Mouse (Mus musculus) liver, embryonic 16.5 days (tissue): ENCODE results near the gene Rnase2b. TPM values are rescaled to one million over a fixed set of nuclear protein-coding genes. Genes with fewer than 3 reads are reported as not detected.
"Not testable (repeated sequence)": the region's sequence is repeated elsewhere in the genome, so short reads cannot be mapped to it uniquely, and the experiment has no call there.

Source experiments
- ATAC-seq: fragments of 200-750 bp; cut with Nextera tagmentation; 2 replicates; pipeline ENCODE4 v1.8.0; 2017; ENCODE audit warnings: low read depth, mild to moderate bottlenecking, moderate number of reproducible peaks, moderate library complexity
- H3K27ac ChIP-seq: fragments of 300-500 bp; sonication (generic); 2 replicates; pipeline ENCODE4 v1.5.1; 2014; ENCODE audit warnings: mild to moderate bottlenecking, low read length
- H3K27me3 ChIP-seq: fragments of 300-500 bp; sonication (generic); 2 replicates; pipeline ENCODE4 v1.6.1; 2014; ENCODE audit warnings: low read depth, low read length, mixed read lengths; ENCODE audit not compliant: control insufficient read depth, insufficient read depth
- H3K36me3 ChIP-seq: fragments of 300-500 bp; sonication (generic); 2 replicates; pipeline ENCODE4 v1.6.1; 2014; ENCODE audit warnings: mild to moderate bottlenecking; ENCODE audit not compliant: control insufficient read depth, insufficient read depth
- H3K4me1 ChIP-seq: fragments of 300-500 bp; sonication (generic); 2 replicates; pipeline ENCODE4 v1.6.1; 2014; ENCODE audit warnings: low read depth, low read length, mixed read lengths; ENCODE audit not compliant: control insufficient read depth
- H3K4me2 ChIP-seq: fragments of 300-500 bp; sonication (generic); 2 replicates; pipeline ENCODE4 v1.6.1; 2014; ENCODE audit warnings: low read depth, low read length, mixed read lengths
- H3K4me3 ChIP-seq: fragments of 300-500 bp; sonication (generic); 2 replicates; pipeline ENCODE4 v1.5.1; 2014; ENCODE audit warnings: low read depth, mild to moderate bottlenecking, low read length
- H3K9ac ChIP-seq: fragments of 300-500 bp; sonication (generic); 2 replicates; pipeline ENCODE4 v1.6.1; 2014; ENCODE audit warnings: low read depth, low read length
- H3K9me3 ChIP-seq: fragments of 300-500 bp; sonication (generic); replicated peaks from 2 replicates; pipeline ENCODE4 v1.6.1; 2016; ENCODE audit warnings: low read length; ENCODE audit not compliant: control insufficient read depth
- WGBS: fragments of 180-500 bp; shearing (Covaris S2); extraction: QIAGEN DNeasy Blood & Tissue Kit; methylation state at CpG from one replicate; pipeline ENCODE4 v1.1.7; 2014; ENCODE audit not compliant: insufficient replicate concordance; 5-methylcytosine and 5-hydroxymethylcytosine counted together
- polyA plus RNA-seq: library from polyadenylated mRNA; unstranded; fragments of >200 nt; fragmentation: Nextera tagmentation; extraction: Ambion mirVana; gene quantifications from 2 replicates; pipeline ENCODE4 v1.2.1, GENCODE M21; 2015

Gene Rnase2b
- polyA plus RNA-seq, 1 experiment from 2014 or later = not detected

DNA sequence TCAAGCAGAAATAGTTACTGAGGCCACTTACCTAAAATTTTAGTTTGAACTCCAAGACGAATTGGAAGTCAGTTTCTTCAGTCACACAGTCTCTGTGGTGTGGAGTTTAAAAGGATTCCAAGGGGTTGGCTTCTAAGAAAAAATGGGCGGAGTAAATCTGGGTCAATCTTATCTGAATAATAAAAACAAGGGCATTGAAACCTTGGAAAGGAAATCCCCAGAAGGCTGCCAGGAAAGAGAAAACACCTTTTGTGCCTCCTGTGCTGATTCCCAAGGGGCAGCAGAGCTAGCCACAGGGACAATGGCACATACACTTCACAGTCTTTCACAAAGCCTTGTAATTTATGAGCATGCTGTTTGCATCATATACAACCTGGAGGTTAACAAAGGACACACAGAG is 15.4 kb upstream of the Rnase2b start, which contains the start of gene Rnase1:
Rnase1 (minus strand) TSS at position 101 of the 400 bp plus-strand sequence.
- Histone ChIP-seq H3K9me3 (no peaks in the 10 kb centered on the region), H3K36me3 (no peaks in the 10 kb centered on the region), H3K4me3 (no peak within 1 kb of the TSS), H3K4me1 (peaks cover 86% of the 10 kb centered on the region), H3K4me2 (no peak within 1 kb of the TSS), H3K27me3 (no peaks in the 10 kb centered on the region), H3K27ac (peak within 1 kb of the TSS; percentile 22; the same call in 1 of the 2 replicates), H3K9ac (peak within 1 kb of the TSS; percentile 17; the same call in 1 of the 2 replicates)
- 56% methylated on average over 2 of the region's 2 CpGs for WGBS
- ATAC-seq = no peak

DNA sequence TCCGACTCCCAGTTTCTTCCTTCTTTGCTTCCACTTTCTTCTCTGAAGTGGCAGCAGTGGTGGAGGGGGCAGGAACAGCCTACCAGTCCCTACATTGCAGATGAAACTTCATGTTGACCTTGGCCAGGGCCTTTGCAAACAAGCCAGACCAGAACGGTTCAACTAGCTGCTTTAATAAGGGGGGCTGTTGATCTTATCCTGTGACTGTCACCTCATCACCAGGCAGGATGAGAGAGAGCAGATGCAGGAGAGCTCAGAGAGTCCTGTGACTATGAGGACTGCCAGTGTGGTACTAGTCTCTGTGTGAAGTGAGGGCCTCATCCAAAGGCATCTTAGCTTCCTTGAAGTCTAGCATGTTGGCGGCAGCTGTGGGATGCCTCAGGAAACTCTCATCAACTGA is 14.1 kb upstream of the Rnase2b start:
- Histone ChIP-seq H3K9me3 (no peaks in the 10 kb centered on the region), H3K4me2 (no peak overlapping the region), H3K4me3 (no peak overlapping the region), H3K36me3 (no peaks in the 10 kb centered on the region), H3K27ac (peak overlapping the region; percentile 73; the same call in 1 of the 2 replicates), H3K9ac (no peak overlapping the region; the same call in 1 of the 2 replicates), H3K4me1 (peaks cover 85% of the 10 kb centered on the region), H3K27me3 (no peaks in the 10 kb centered on the region)
- 60% methylated on average over 3 of the region's 3 CpGs for WGBS
- ATAC-seq = no peak

DNA sequence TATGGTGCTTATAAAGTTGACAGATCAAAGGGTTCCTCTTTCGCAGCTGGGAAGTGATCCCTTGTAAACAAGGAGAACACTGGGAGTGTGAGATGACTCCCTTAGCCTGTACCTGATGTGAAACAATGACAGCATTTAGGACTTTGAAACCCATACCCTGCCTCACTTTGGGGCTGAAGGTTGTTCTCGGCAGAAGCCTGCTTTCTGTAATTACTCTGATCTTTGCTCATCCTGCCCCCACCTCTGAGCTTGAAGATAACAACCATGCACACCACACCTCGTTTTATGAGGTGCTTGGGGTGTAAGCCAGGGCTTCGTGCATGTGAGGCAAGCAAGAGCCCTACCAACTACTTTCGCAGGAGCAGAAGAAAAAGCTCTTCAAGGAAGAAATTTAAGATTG is 12.9 kb upstream of the Rnase2b start:
- H3K27ac ChIP-seq = peak overlapping the region; percentile 73

DNA sequence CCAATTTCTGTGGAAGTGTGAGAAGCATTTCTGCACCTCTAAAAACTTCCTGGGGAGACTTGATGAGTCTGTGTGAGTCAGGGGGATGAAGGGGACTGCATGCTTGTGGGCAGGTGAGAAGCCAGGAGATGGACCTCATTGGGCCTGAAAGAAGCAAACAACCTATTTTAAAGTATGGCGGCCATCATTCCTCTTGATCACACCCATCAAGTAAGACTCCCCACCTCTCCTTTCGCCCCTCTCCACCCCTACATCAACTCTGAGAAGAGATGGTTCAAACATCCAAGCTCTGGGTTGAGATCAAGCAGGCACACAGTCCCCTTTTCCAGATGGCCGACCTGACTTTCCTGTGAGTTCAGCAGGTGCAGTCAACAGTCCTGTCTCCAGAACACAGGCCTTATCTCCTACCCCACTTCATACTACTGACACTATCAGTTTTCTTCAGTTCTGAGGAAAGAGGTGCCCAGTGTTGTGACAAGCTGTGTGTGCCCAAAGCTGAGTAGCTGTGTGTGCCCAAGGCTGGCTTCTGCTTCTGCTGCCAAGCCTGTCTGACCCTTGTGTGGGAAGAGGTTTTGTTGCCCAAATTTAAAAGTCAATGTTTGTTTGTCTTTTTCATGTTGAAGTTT is 11.7 kb upstream of the Rnase2b start:
- no peaks in the 10 kb centered on the region for H3K36me3 ChIP-seq
- peak; percentile 91 for ATAC-seq
- no peaks in the 10 kb centered on the region for H3K9me3 ChIP-seq
- no peaks in the 10 kb centered on the region for H3K27me3 ChIP-seq
- no peak overlapping the region for H3K4me3 ChIP-seq
- H3K9ac ChIP-seq = peak overlapping the region; percentile 41
- H3K4me1 ChIP-seq = peaks cover 63% of the 10 kb centered on the region
- peak overlapping the region; percentile 73 for H3K27ac ChIP-seq
- peak overlapping the region; percentile 45 for H3K4me2 ChIP-seq
- WGBS = 56% methylated on average over 3 of the region's 3 CpGs

More for the DNA sequence above, 12.9 kb upstream of the Rnase2b start:
- peak; percentile 73 for ATAC-seq
- Histone ChIP-seq H3K4me2 (peak overlapping the region; percentile 38), H3K4me1 (peaks cover 74% of the 10 kb centered on the region), H3K9me3 (no peaks in the 10 kb centered on the region), H3K36me3 (no peaks in the 10 kb centered on the region), H3K9ac (peak overlapping the region; percentile 22), H3K27me3 (no peaks in the 10 kb centered on the region), H3K4me3 (no peak overlapping the region)
- WGBS = 46% methylated on average over 5 of the region's 5 CpGs

DNA sequence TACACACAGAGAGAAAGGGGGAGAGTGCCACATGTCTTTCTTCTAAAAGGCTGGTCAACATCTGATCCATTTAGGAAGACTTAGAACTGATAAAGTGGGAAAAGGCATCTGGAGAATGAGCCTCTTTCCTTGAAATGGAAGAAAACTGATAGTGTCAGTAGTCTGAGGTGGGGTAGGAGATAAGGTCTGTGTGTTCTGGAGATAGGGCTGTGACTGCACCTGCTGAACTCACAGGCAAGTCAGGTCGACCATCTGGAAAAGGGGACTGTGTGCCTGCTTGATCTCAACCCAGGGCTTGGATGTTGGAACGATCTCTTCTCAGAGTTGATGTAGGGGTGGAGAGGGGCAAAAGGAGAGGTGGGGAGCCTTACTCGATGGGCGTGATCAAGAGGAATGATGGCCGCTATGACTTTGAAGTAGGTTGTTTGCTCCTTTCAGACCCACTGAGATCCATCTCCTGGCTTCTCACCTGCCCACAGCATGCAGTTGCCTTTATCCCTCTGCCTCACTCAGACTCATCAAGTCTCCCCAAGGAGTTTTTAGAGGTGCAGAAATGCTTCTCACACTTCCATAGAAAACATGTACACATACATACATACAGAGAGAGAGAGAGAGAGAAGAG is 9.7 kb upstream of the Rnase2b start:
- H3K9me3 ChIP-seq = no peaks in the 10 kb centered on the region
- H3K9ac ChIP-seq = peak overlapping the region; percentile 39; the same call in 1 of the 2 replicates
- no peaks in the 10 kb centered on the region for H3K36me3 ChIP-seq
- ATAC-seq = peak; percentile 65
- H3K4me1 ChIP-seq = peaks cover 48% of the 10 kb centered on the region
- WGBS = 35% methylated on average over 5 of the region's 5 CpGs
- H3K4me3 ChIP-seq = no peak overlapping the region
- no peak overlapping the region for H3K4me2 ChIP-seq
- peak overlapping the region; percentile 73 for H3K27ac ChIP-seq
- no peaks in the 10 kb centered on the region for H3K27me3 ChIP-seq

DNA sequence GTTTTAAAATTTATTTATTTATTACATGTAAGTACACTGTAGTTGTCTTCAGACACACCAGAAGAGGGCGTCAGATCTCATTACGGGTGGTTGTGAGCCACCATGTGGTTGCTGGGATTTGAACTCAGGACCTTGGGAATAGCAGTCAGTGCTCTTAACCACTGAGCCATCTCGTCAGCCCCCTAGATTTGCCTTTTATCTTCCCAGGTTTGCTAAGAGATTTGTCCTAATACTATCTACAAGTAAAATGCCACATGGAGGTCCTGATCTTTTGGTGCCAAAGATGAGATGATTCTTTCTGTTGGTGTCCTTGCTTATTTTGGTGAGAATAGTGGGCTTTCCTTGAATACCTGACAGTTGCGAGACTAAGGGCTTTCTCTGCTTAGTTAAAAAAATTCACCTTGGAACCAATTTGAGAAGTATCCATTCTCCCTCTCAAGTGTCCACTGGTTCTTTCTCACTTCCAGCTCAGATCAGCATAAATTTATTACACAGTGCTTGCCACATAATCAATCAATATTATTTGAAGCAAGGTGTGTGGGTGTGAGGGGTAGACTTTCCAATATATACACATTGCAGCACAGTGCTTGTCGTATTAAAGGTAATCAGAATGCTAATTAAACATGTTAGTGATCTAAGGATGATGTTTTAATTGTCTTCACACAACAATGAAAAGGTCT is 5.9 kb upstream of the Rnase2b start:
- Histone ChIP-seq H3K9me3 (no peaks in the 10 kb centered on the region), H3K36me3 (no peaks in the 10 kb centered on the region), H3K9ac (no peak overlapping the region), H3K4me3 (no peak overlapping the region), H3K4me1 (peaks cover 12% of the 10 kb centered on the region), H3K27me3 (no peaks in the 10 kb centered on the region), H3K27ac (no peak overlapping the region), H3K4me2 (no peak overlapping the region)
- ATAC-seq = no peak
- 78% methylated on average over 5 of the region's 5 CpGs for WGBS

DNA sequence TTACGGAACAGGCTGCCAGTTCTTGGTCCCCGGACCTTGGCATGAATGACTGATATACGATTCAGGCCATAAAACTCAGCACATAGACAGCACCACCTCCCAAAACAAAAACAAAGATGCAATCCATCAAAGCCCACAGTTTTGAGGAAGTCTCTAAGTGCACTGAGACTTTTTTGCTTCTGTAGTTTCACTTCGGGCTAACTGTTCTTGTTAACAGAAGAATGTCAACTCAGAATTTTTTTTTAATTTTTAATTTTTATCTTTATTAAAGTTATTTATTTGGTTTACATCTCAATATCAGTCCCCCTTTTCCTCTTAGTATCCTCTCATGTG is 5.4 kb upstream of the Rnase2b start:
- H3K4me3 ChIP-seq = no peak overlapping the region
- 55% methylated on average over 4 of the region's 4 CpGs for WGBS
- H3K36me3 ChIP-seq = no peaks in the 10 kb centered on the region

DNA sequence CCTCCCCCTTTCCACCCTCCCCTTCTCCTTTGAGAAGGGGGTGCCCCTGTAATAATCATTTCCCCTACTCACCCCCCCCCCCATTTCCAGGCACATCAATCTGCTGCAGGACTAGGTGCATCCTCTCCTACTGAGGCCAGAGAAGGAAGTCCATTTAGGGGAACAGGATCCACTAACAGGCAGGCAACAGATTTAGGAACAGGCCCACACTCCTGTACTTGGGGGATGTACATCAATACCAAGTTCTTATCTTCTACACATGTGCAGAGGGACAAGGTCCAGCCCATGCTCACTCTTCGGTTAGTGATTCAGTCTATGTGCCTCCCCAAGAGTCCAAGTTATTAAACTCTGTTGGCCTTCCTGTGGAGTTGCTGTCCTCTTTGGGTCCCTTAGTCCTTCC is 5.0 kb upstream of the Rnase2b start:
- H3K9me3 ChIP-seq = no peaks in the 10 kb centered on the region
- peaks cover 8% of the 10 kb centered on the region for H3K4me1 ChIP-seq
- no peak overlapping the region for H3K9ac ChIP-seq
- H3K27ac ChIP-seq = no peak overlapping the region
- 65% methylated on average over 1 of the region's 1 CpGs for WGBS
- H3K4me2 ChIP-seq = no peak overlapping the region
- ATAC-seq = 0 out of 2 replicates have a peak, but pooled peaks have one; percentile 11
- no peaks in the 10 kb centered on the region for H3K36me3 ChIP-seq
- H3K27me3 ChIP-seq = no peaks in the 10 kb centered on the region
- H3K4me3 ChIP-seq = no peak overlapping the region

More for the DNA sequence above, 5.4 kb upstream of the Rnase2b start:
- Histone ChIP-seq H3K27me3 (no peaks in the 10 kb centered on the region), H3K4me1 (peaks cover 12% of the 10 kb centered on the region), H3K4me2 (no peak overlapping the region), H3K9ac (no peak overlapping the region), H3K9me3 (no peaks in the 10 kb centered on the region), H3K27ac (no peak overlapping the region)
- ATAC-seq = no peak

DNA sequence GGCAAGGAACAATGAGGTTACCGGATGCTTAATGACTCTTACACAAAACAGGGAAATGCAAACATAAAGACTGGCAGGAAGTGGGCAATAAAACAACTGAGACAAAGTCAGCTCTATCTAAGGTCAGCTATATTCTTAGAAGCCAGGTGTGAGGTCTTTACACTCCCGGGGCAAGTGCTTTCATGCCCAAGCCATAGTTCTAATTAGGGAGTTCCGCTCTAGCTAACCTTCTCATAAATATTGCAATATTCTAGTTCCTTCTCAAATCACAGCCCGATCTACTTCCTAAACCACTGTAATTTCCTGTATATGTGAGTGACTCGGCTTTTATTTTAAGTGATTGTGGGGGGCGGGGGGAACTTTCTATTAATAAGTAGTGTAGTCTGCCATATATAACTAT is 1.3 kb downstream of the Rnase2b start:
- H3K4me3 ChIP-seq, H3K9ac ChIP-seq, ATAC-seq, H3K27ac ChIP-seq, H3K4me1 ChIP-seq, H3K4me2 ChIP-seq, H3K27me3 ChIP-seq, H3K36me3 ChIP-seq, H3K9me3 ChIP-seq: not testable (repeated sequence)
- WGBS = 63% methylated on average over 6 of the region's 6 CpGs
